Mouse (Mus musculus) intestine, embryonic 16.5 days (tissue): ENCODE measurements around the gene Psip1. TPM values are rescaled to one million over a fixed set of nuclear protein-coding genes. Genes with fewer than 3 reads are reported as not detected.

Source experiments
- ATAC-seq: fragments of 200-750 bp; cut with Nextera tagmentation; 2 replicates; pipeline ENCODE4 v1.8.0; 2017; ENCODE audit warnings: moderate TSS enrichment, moderate library complexity
- H3K27ac ChIP-seq: fragments of 300-500 bp; sonication (generic); 2 replicates; pipeline ENCODE4 v1.5.1; 2014; ENCODE audit warnings: mild to moderate bottlenecking, low read length
- H3K27me3 ChIP-seq: fragments of 300-500 bp; sonication (generic); replicated peaks from 2 replicates; pipeline ENCODE4 v1.6.1; 2014; ENCODE audit warnings: low read length, control low read depth, mixed read lengths; ENCODE audit not compliant: control insufficient read depth, insufficient read depth
- H3K36me3 ChIP-seq: fragments of 300-500 bp; sonication (generic); 2 replicates; pipeline ENCODE4 v1.6.1; 2014; ENCODE audit warnings: low read length, control low read depth; ENCODE audit not compliant: control insufficient read depth, insufficient read depth
- H3K4me1 ChIP-seq: fragments of 300-500 bp; sonication (generic); 2 replicates; pipeline ENCODE4 v1.6.1; 2014; ENCODE audit warnings: low read length, control low read depth, mixed read lengths; ENCODE audit not compliant: control insufficient read depth, insufficient read depth
- H3K4me2 ChIP-seq: fragments of 300-500 bp; sonication (generic); 2 replicates; pipeline ENCODE4 v1.6.1; 2014; ENCODE audit warnings: low read depth, low read length, control low read depth
- H3K4me3 ChIP-seq: fragments of 300-500 bp; sonication (generic); 2 replicates; pipeline ENCODE4 v1.5.1; 2014; ENCODE audit warnings: mild to moderate bottlenecking, low read length
- H3K9ac ChIP-seq: fragments of 300-500 bp; sonication (generic); 2 replicates; pipeline ENCODE4 v1.6.1; 2014; ENCODE audit warnings: low read depth, low read length
- H3K9me3 ChIP-seq: fragments of 300-500 bp; sonication (generic); 2 replicates; pipeline ENCODE4 v1.6.1; 2016; ENCODE audit warnings: low read length, control low read depth; ENCODE audit not compliant: control insufficient read depth
- WGBS: fragments of 180-500 bp; shearing (Covaris S2); extraction: QIAGEN DNeasy Blood & Tissue Kit; methylation state at CpG from one replicate; pipeline ENCODE4 v1.1.7; 2014; 5-methylcytosine and 5-hydroxymethylcytosine counted together
- polyA plus RNA-seq: library from polyadenylated mRNA; unstranded; fragments of >200 nt; fragmentation: Nextera tagmentation; extraction: Ambion mirVana; gene quantifications from 2 replicates; pipeline ENCODE4 v1.2.1, GENCODE M21; 2015

Gene Psip1
- polyA plus RNA-seq, 1 experiment from 2014 or later, result 56.3 TPM

DNA sequence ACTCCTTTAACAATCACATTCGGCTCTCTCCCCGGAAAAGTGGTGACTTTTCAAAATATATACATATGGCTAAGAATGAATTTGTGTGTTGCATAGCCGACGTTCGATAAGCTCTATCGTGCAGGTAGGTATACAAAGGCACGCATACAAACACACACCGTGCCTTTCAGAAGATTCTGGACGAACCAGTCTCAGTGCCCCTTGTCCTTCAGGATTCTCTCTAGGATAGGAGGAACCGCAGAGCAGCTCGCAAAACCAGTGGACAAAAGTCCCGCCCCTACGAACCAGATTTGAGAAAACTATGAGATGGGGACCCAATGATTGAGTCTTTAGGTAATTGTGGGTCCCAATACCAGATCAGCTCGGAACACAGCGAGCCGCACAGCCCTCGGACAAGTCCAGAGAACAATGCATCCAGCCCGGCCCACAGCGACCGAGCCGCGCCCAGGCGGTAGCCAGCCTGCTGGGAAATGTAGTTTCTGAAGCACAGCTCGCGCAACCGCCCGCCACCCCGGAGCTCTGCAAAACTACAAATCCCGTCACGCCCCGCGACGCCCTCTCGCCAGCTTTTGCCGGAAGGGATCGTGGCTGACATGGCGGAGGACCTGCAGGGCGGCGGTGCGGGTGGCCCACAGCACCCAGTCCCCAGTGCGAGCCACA lies 69.0 kb downstream of the Psip1 start, which contains the start of gene Snapc3:
Gene Snapc3 (plus strand): TSS at position 565 of the 660 bp plus-strand sequence.
- H3K27me3 ChIP-seq, result no peaks in the 10 kb centered on the region
- H3K27ac ChIP-seq, result peak within 1 kb of the TSS; percentile 87
- H3K4me3 ChIP-seq, result peak within 1 kb of the TSS; percentile 82
- H3K9ac ChIP-seq, result peak within 1 kb of the TSS; percentile 87
- H3K4me1 ChIP-seq, result peaks cover 7% of the 10 kb centered on the region; the same call in 1 of the 2 replicates
- H3K36me3 ChIP-seq, result no peaks in the 10 kb centered on the region
- under 1% methylated on average over 41 of the region's 41 CpGs for WGBS
- ATAC-seq, result peak; percentile 100
- H3K9me3 ChIP-seq, result no peaks in the 10 kb centered on the region
- peak within 1 kb of the TSS; percentile 81 for H3K4me2 ChIP-seq

GRCm38 (mm10) chr4:83414241-83414824 lies 71.9 kb downstream of the Psip1 start:
- no peaks in the 10 kb centered on the region for H3K9me3 ChIP-seq
- no peaks in the 10 kb centered on the region for H3K36me3 ChIP-seq
- H3K4me2 ChIP-seq, result no peak overlapping the region
- H3K27ac ChIP-seq, result no peak overlapping the region
- no peak overlapping the region for H3K4me3 ChIP-seq
- whole genome bisulfite sequencing, result 87% methylated on average over 5 of the region's 5 CpGs
- H3K9ac ChIP-seq, result no peak overlapping the region
- peaks cover 7% of the 10 kb centered on the region; the same call in 1 of the 2 replicates for H3K4me1 ChIP-seq
- no peak for ATAC-seq
- H3K27me3 ChIP-seq, result no peaks in the 10 kb centered on the region

- H3K27ac ChIP-seq, result no peak overlapping the region
- H3K36me3 ChIP-seq, result no peaks in the 10 kb centered on the region
- ATAC-seq, result no peak
- no peaks in the 10 kb centered on the region for H3K27me3 ChIP-seq
- H3K4me3 ChIP-seq, result no peak overlapping the region
- H3K4me2 ChIP-seq, result no peak overlapping the region
- 0 out of 2 replicates have a peak, but pooled peaks cover 8% of the 10 kb centered on the region for H3K9me3 ChIP-seq
- WGBS, result 63% methylated on average over 3 of the region's 3 CpGs
- H3K9ac ChIP-seq, result no peak overlapping the region
- no peaks in the 10 kb centered on the region for H3K4me1 ChIP-seq
These were observed 74.2 kb downstream of the Psip1 start for GRCm38 (mm10) chr4:83412060-83412459.

DNA sequence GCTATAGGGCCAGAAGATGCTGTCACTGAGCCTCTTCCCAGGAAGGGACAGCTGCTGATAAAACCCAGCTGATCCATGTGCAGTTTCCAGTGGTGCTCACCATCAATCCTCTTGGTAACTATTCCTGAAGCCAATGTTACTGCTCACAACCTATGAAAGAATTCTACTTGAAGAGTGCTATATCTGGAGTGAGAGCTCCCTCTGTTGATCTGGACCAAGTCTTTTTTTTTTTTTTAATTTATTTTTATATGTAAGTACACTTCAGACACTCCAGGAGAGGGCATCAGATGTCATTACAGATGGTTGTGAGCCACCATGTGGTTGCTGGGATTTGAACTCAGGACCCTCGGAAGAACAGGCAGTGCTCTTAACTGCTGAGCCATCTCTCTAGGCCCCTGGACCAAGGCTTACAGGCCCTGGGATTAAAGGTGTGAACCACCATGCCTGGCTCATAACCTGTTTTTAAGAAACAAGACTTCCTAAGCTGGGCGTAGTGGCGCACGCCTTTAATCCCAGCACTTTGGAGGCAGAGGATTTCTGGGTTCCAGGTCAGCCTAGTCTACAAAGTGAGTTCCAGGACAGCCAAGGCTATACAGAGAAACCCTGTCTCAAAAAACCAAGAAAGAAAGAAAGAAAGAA lies 76.3 kb downstream of the Psip1 start:
- no peak overlapping the region for H3K4me3 ChIP-seq
- no peak overlapping the region for H3K27ac ChIP-seq
- H3K4me2 ChIP-seq, result no peak overlapping the region
- 96% methylated on average over 4 of the region's 4 CpGs for WGBS
- no peaks in the 10 kb centered on the region for H3K27me3 ChIP-seq
- H3K36me3 ChIP-seq, result no peaks in the 10 kb centered on the region
- no peak overlapping the region for H3K9ac ChIP-seq
- no peaks in the 10 kb centered on the region for H3K4me1 ChIP-seq
- 0 out of 2 replicates have a peak, but pooled peaks cover 8% of the 10 kb centered on the region for H3K9me3 ChIP-seq
- ATAC-seq, result no peak

DNA sequence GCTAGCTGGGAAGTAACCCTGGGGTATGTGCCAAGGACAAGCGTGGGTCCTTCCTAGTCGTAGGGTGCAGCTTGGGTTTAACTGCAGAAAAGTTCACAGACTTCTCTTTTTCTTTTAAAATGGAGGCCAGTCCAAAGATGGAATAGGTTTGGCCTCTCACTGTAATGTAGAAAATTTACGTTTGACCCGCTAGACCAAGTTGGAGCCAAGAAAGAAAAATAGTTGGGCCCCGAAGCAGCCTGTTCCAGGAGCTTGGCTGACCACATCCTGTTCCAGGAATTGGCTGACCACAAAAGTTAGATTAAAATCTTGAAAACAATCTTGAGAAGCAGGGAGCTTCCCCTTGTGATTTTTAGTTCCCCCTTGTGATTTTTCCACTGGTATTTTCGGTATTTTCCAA lies 78.6 kb downstream of the Psip1 start:
- no peak for ATAC-seq

More for the DNA sequence above, 78.6 kb downstream of the Psip1 start:
- no peak overlapping the region for H3K27ac ChIP-seq
- no peaks in the 10 kb centered on the region for H3K4me1 ChIP-seq
- no peak overlapping the region for H3K4me3 ChIP-seq
- 94% methylated on average over 6 of the region's 6 CpGs for WGBS
- H3K9me3 ChIP-seq, result peaks cover 14% of the 10 kb centered on the region
- no peak overlapping the region for H3K9ac ChIP-seq
- H3K4me2 ChIP-seq, result no peak overlapping the region
- H3K27me3 ChIP-seq, result no peaks in the 10 kb centered on the region
- H3K36me3 ChIP-seq, result no peaks in the 10 kb centered on the region

Other genes with a start within 250 kb of the Psip1 start
- 1.4 and 2.4 TPM in 2 replicates for gene Ttc39b, start 162.2 kb downstream of the Psip1 start, polyA plus RNA-seq
- gene Snapc3, start 68.7 kb downstream of the Psip1 start, polyA plus RNA-seq, result 24.6 and 27.2 TPM in 2 replicates
- gene Ccdc171, start 39.1 kb upstream of the Psip1 start, polyA plus RNA-seq, result 1.9 and 2.0 TPM in 2 replicates